ENCODE assay signal across 18 mouse cellular contexts in the genomic region with DNA sequence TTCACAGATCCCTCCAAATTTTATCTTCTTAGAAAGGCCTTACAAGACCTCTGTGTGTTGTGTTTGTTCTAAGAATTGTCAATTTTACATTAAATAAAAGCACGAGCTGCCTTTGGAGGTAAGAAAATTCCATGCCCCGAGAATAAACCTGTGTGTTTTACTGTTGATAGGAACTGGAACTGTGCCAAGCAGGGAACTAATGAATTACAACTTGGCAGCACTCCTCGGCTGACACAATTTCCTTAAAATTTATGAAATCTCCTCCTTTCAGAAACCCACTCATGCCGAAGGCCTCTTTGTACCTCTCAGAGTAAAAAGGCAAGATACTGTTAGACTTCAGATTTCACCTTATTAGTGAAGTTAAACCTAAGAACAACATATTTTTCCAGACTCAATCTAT.
A peak's percentile ranks its signal among the peaks of the same experiment; 100 is the strongest.
DNase-seq lines count a peak whose midpoint lies in the region; ATAC-seq and TF ChIP-seq lines count a peak whose summit lies in the region.
"Had no signal": no experiment of that assay in that cellular context is flagged by ENCODE, and none has a peak within 500 bp of the region (broad histone marks: within the 10 kb centered on the region; RNA-seq: fewer than 3 reads in every experiment).

No protein-coding gene starts in this region.

- intact Hi-C loops in left cerebral cortex, adult 2 months (cut with DNase I): loop anchor here (5.0 kb wide), 2 partner anchors 190 to 270 kb away; no protein-coding TSS in a partner anchor
- intact Hi-C loops in left cerebral cortex, postnatal 36 days (cut with DNase I): no loop called here

- H3K4me2 ChIP-seq in forebrain, embryonic 14.5 days (ENCODE audit: low read length): no peak overlapping the region
- no peak overlapping the region for H3K4me2 ChIP-seq in forebrain, embryonic 12.5 days
- H3K4me2 ChIP-seq: embryonic facial prominence, embryonic 12.5 days; heart, embryonic 11.5 days; hindbrain, embryonic 13.5 days; liver, embryonic 13.5 days had no signal

- no peak overlapping the region for H3K9ac ChIP-seq in forebrain, embryonic 14.5 days (ENCODE audit: low read length)
- H3K9ac ChIP-seq in forebrain, embryonic 12.5 days: no peak overlapping the region
- no peak overlapping the region for H3K9ac ChIP-seq in MEL (ENCODE audit: control insufficient read depth, low read depth, low read length, poor library complexity, severe bottlenecking)
- H3K9ac ChIP-seq: embryonic facial prominence, embryonic 12.5 days; hindbrain, embryonic 13.5 days; liver, embryonic 13.5 days had no signal

- DNase-seq in forebrain, embryonic 14.5 days (ENCODE audit: low spot score): peak; percentile 73
- no peak for DNase-seq in left cerebral cortex, adult 2 months (ENCODE audit: extremely low spot score in 1 of 2, low spot score in 2 of 2)
- no peak for DNase-seq in left cerebral cortex, postnatal 36 days (ENCODE audit: low spot score in 2 of 2)
- DNase-seq in MEL (ENCODE audit: low read depth, low spot score) (peak; percentile 60), adipocyte (ENCODE audit: low spot score) (peak; percentile 10)
- DNase-seq in frontal cortex, postnatal 36 days (ENCODE audit: low spot score in 2 of 2): no peak
- DNase-seq: adrenal gland, adult 8-10 months; liver, embryonic 13.5 days; lung, postnatal 14 days; thymus, postnatal 36 days had no signal

- no peak overlapping the region for H3K4me3 ChIP-seq in forebrain, embryonic 14.5 days (ENCODE audit: low read depth, low read length)
- no peak overlapping the region for H3K4me3 ChIP-seq in forebrain, embryonic 12.5 days (replicated peaks)
- no peak overlapping the region for H3K4me3 ChIP-seq in left cerebral cortex, adult 2 months
- H3K4me3 ChIP-seq in MEL (ENCODE audit: control insufficient read depth in 1 of 2, insufficient read depth in 1 of 2, low read depth in 2 of 2, low read length in 2 of 2): peak overlapping the region in 1 of 2 experiments; percentile 22; a peak in 1 of 4 replicates
- H3K4me3 ChIP-seq: embryonic facial prominence, embryonic 12.5 days; hindbrain, embryonic 13.5 days; liver, embryonic 13.5 days; megakaryocyte, embryonic 14.5 days had no signal

- no peak for TF ChIP-seq POLR2A in MEL (IDR thresholded peaks at IDR 0.05; ENCODE audit: control insufficient read depth in 1 of 2, insufficient read depth in 1 of 2, low read depth in 1 of 2, low read length in 2 of 2, poor library complexity in 1 of 2)

- no peaks in the 10 kb centered on the region for H3K36me3 ChIP-seq in forebrain, embryonic 14.5 days (ENCODE audit: control insufficient read depth, insufficient read depth, low read length)
- H3K36me3 ChIP-seq in forebrain, embryonic 12.5 days (replicated peaks): no peaks in the 10 kb centered on the region
- H3K36me3 ChIP-seq in MEL (ENCODE audit: control insufficient read depth in 1 of 2, insufficient read depth in 2 of 2, low read length in 2 of 2): peaks cover 0 to 3% of the 10 kb centered on the region in 2 experiments; a peak in 2 of 4 replicates
- H3K36me3 ChIP-seq: embryonic facial prominence, embryonic 12.5 days; G1E; hindbrain, embryonic 13.5 days; liver, embryonic 13.5 days had no signal

- H3K27me3 ChIP-seq in forebrain, embryonic 14.5 days (replicated peaks; ENCODE audit: control insufficient read depth, insufficient read depth, low read length): no peaks in the 10 kb centered on the region
- no peaks in the 10 kb centered on the region for H3K27me3 ChIP-seq in forebrain, embryonic 12.5 days
- H3K27me3 ChIP-seq in MEL (ENCODE audit: control insufficient read depth in 1 of 2, insufficient read depth in 2 of 2, low read length in 2 of 2): no peaks in the 10 kb centered on the region
- H3K27me3 ChIP-seq: embryonic facial prominence, embryonic 12.5 days; hindbrain, embryonic 13.5 days; liver, embryonic 13.5 days; megakaryocyte, embryonic 14.5 days had no signal

- H3K9me3 ChIP-seq in forebrain, embryonic 14.5 days (replicated peaks; ENCODE audit: control insufficient read depth, low read length): no peaks in the 10 kb centered on the region
- no peaks in the 10 kb centered on the region for H3K9me3 ChIP-seq in forebrain, embryonic 12.5 days
- H3K9me3 ChIP-seq in MEL (replicated peaks; ENCODE audit: insufficient read depth, low read length): no peaks in the 10 kb centered on the region
- H3K9me3 ChIP-seq: embryonic facial prominence, embryonic 12.5 days; G1E; hindbrain, embryonic 13.5 days; liver, embryonic 13.5 days; megakaryocyte, embryonic 14.5 days had no signal

- no peak for ATAC-seq in forebrain, embryonic 14.5 days
- no peak for ATAC-seq in forebrain, embryonic 12.5 days (ENCODE audit: low FRiP score)
- ATAC-seq: CD4-positive, CD25-positive, alpha-beta regulatory T cell, adult 4 months; intestine, embryonic 16.5 days had no signal

- no peak overlapping the region for H3K27ac ChIP-seq in forebrain, embryonic 14.5 days (ENCODE audit: low read depth, low read length)
- H3K27ac ChIP-seq in forebrain, embryonic 12.5 days: no peak overlapping the region
- peak overlapping the region; percentile 55 for H3K27ac ChIP-seq in left cerebral cortex, adult 2 months
- peak overlapping the region; percentile 67 for H3K27ac ChIP-seq in MEL (ENCODE audit: control insufficient read depth, low read depth, low read length)
- H3K27ac ChIP-seq: embryonic facial prominence, embryonic 12.5 days; hindbrain, embryonic 13.5 days; liver, embryonic 13.5 days had no signal

- no peak for TF ChIP-seq CTCF in left cerebral cortex, adult 2 months (IDR thresholded peaks at IDR 0.05)
- TF ChIP-seq CTCF in MEL (IDR thresholded peaks at IDR 0.05 in 2 of 3, conservative IDR thresholded peaks at IDR 0.05 in 1 of 3; ENCODE audit: control insufficient read depth in 1 of 3, insufficient read depth in 1 of 3, low read depth in 2 of 3, low read length in 3 of 3, poor library complexity in 1 of 3, severe bottlenecking in 1 of 3): no peak

- no peaks in the 10 kb centered on the region for H3K79me2 ChIP-seq in MEL (ENCODE audit: control insufficient read depth, insufficient read depth, low read length, poor library complexity)

- WGBS in forebrain, embryonic 14.5 days: 18% methylated on average over 4 of the region's 4 CpGs
- 48% methylated on average over 4 of the region's 4 CpGs for WGBS in forebrain, embryonic 12.5 days

- peaks cover 4% of the 10 kb centered on the region; the same call in 1 of the 2 replicates for H3K4me1 ChIP-seq in forebrain, embryonic 14.5 days (ENCODE audit: control insufficient read depth, insufficient read depth, low read length)
- no peaks in the 10 kb centered on the region; the same call in 1 of the 2 replicates for H3K4me1 ChIP-seq in forebrain, embryonic 12.5 days
- 0 out of 4 replicates have a peak, but pooled peaks cover 0 to 3% of the 10 kb centered on the region in 2 experiments for H3K4me1 ChIP-seq in MEL (ENCODE audit: control insufficient read depth in 1 of 2, insufficient read depth in 2 of 2, low read length in 2 of 2)
- H3K4me1 ChIP-seq: embryonic facial prominence, embryonic 12.5 days; hindbrain, embryonic 13.5 days; liver, embryonic 13.5 days; megakaryocyte, embryonic 14.5 days had no signal

- TF ChIP-seq RAD21 in MEL (IDR thresholded peaks at IDR 0.05; ENCODE audit: low read depth, low read length): no peak

- TF ChIP-seq EP300 in MEL (IDR thresholded peaks at IDR 0.05; ENCODE audit: low read depth in 1 of 2, low read length in 2 of 2): peak in 1 of 2 experiments; percentile 41; a peak in 1 of 4 replicates

TF ChIP-seq in MEL, 35 proteins besides CTCF, POLR2A, EP300 and RAD21:
- TF ChIP-seq POLR2AphosphoS2 (IDR thresholded peaks at IDR 0.05; ENCODE audit: low read length) (no peak), UBTF (IDR thresholded peaks at IDR 0.05; ENCODE audit: borderline replicate concordance, insufficient read depth, low read depth, low read length) (no peak), MAFK (IDR thresholded peaks at IDR 0.05; ENCODE audit: borderline replicate concordance, low read depth, low read length) (no peak), MYB (IDR thresholded peaks at IDR 0.05; ENCODE audit: low read depth, low read length) (no peak), USF1 (IDR thresholded peaks at IDR 0.05; ENCODE audit: low read depth, low read length) (no peak), MYC (IDR thresholded peaks at IDR 0.05; ENCODE audit: low read depth, low read length) (no peak), CHD2 (IDR thresholded peaks at IDR 0.05; ENCODE audit: low read length) (no peak), ZKSCAN1 (IDR thresholded peaks at IDR 0.05; ENCODE audit: low read depth, low read length) (no peak), POLR2AphosphoS5 (IDR thresholded peaks at IDR 0.05; ENCODE audit: borderline replicate concordance, low read depth, low read length) (no peak), CHD1 (IDR thresholded peaks at IDR 0.05; ENCODE audit: low read depth, low read length) (no peak)

Comparison
In these comparisons a context has a peak if more than half of its experiments do, and no peak if none do; other contexts are left out.
1. DNase-seq: peak in forebrain, embryonic 14.5 days (single experiment), MEL (single experiment) and adipocyte (single experiment); none in left cerebral cortex, adult 2 months (0 of 2), left cerebral cortex, postnatal 36 days (0 of 2) and frontal cortex, postnatal 36 days (0 of 2).
2. H3K27ac ChIP-seq: peak in left cerebral cortex, adult 2 months (single experiment) and MEL (single experiment); none in forebrain, embryonic 14.5 days (single experiment) and forebrain, embryonic 12.5 days (single experiment).